Mouse (Mus musculus): ENCODE measurements at regions not wholly inside any gene's neighbourhood (a gene's known extent, or its start where the extent isn't known, plus 50 kb on each side); places are given as distances from the start of the nearest gene placed in this dataset.
"Not testable (repeated sequence)": the region's sequence is repeated elsewhere in the genome, so short reads cannot be mapped to it uniquely, and the experiment has no call there.

DNA sequence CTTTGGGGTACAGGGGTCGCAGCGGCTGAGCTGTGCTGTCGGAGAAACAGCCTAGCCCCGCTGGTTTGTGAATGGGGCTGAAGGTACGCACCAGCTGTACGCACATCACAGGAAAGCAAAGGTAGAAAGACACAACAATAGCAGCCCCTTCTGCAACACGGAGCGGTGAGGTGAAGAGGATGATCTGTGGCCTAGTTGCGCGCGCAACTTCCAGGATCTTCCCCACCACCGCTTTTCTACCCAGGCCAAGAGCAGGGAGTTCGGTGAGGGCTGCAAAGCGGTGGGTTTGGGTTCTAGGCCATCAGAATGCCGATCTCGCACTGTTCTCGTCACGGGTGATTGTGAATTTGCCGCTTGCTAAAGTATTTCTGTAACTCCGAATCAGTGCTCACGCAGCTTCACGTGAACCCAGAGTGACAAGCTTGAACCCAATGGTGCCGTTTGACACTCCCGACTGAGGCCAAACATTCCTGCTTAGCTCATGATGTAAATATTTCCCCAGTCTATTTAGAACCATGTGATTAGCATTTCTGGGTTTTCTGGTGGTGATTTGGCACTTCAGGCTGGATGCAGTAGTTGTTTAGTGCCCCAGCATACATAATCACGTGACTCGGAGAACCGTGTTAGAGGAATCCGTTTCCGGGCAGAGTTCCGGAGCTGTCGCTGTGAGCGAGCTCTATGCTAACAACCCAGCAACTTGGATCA, 54.7 kb downstream of the Cryaa start:
- no peak for DNase-seq (ENCODE audit: low spot score in 2 of 2)

DNA sequence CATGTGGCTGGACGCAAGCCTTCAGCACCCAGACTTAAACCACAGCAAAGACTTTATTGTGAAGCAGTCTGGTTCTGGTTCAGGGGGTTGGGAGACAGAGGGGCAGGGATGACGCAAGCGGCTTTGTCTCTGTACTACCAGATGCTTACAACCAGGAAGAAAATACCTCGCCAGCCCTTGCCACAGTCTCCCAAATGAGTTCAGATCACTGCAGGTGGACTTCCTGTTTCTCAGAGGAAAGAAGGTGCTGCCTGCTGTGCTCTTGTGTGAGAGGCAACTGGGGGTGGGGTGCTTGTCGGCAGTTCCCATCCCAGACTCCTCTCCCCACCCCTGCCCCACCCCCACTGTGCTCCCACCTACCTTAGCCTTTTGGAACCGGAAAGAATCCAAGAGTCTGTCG, 56.9 kb downstream of the Cryaa start:
- DNase-seq (ENCODE audit: low spot score in 2 of 2): no peak

GRCm38 (mm10) chr17:31736716-31737115, 59.1 kb downstream of the Cryaa start:
- no peak for DNase-seq (ENCODE audit: low spot score in 2 of 2)

DNA sequence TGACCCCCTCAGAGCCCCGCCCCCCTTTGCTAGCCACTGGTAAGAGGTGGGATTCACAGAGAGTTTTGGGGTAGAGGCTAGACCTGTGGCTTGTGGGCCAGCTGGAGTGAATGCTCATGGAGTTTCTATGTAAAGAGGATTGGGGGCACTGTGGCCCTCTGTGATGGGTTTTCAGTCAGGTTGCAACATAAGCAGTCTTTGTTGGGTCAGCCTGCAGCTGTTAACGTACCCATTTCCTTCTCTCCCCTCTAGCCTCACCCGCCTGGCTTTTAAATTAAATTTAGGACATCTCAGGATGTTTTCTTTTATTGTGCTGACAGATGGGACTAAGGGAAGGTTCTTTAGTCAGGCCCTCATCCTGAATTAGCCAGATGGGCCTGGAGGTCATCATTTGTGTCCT, 60.6 kb downstream of the Cryaa start:
- DNase-seq (ENCODE audit: low spot score in 2 of 2): no peak

DNA sequence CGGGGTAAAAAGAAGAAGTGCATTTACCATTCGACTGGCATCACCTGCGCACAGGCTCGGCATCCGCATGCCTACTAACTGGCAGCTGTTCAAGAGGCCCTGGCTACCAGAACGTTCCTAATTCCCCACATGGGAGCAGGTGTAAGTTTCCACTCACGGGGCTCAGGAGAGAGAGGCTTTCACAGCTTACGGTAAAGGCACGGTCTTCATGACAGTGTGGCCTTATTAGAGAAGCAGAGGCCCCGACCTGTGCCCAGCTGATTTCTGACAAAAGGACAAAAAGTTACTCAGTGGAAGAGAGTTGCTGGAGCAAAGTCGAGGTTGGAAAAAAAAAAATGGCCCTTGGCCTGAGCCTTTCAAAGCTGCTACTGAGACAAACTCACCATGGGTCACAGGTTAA, 62.0 kb downstream of the Cryaa start:
- DNase-seq (ENCODE audit: low spot score in 2 of 2): no peak

DNA sequence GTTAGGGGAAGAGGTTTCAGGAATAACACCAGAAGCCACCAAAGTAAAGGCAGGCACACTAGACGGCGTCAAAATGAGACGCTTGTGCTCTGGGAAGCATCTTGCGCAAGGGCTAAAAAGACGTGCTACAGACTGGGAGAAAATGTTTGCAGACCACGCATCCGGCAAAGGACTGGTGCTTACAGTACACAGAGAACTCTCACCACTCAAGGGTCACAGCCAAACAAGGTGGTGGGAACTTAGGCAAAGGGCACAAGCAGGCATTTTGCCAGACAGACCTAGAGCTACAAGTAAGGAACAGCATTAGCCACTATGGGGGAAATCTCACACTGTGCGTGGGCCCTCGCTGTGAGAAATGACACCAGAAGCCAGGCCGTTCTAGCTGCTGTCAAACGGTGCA, 62.5 kb downstream of the Cryaa start:
- no peak for DNase-seq (ENCODE audit: low spot score in 2 of 2)

GRCm38 (mm10) chr17:31743656-31744055, 66.0 kb downstream of the Cryaa start:
- no peak for DNase-seq (ENCODE audit: low spot score in 2 of 2)

DNA sequence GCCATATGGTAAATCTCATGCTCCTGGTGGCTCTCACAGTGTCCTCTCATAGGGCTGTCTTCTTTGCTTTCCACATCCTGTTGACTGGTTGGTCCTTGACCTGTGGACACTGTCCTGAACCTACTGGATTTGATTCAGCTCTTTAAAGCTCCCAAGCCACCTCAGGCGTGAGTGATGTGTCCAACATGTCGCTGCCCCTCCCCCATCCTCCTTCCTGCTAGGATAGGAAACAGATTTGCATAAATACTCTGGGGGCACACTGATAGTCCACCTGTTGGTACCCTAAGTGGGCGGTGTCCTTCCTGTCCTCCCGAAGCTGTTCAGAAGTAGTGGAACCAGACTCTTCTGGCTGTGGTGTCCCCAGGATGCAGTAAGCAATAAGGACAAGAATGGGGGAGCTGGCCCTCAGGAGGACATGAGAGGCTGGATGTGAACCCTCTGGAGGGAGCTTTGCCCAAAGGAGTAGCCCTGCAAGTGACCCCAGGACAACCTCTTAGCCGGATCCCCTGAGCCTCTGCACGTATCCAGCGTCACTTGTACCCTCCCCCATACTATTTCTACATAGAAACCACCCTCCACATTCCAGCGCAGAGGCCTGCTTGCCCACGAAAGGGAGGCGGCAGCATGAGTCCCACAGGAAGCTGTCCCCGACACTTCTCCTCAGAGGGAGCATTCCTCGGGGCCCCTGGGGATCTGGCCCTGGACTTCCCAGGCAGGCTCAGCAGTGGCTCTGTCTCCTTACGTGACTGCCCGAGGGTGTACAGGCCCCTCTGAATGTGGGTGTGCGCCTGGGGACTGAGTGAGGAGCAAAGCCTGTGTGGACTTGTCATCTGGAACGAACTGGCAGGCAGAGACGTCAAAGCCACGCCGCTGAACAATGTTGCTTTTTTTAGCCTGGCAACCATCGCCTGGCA, 68.8 kb downstream of the Cryaa start:
- peak in 1 of 2 experiments; percentile 15 for DNase-seq (ENCODE audit: low spot score in 2 of 2)

DNA sequence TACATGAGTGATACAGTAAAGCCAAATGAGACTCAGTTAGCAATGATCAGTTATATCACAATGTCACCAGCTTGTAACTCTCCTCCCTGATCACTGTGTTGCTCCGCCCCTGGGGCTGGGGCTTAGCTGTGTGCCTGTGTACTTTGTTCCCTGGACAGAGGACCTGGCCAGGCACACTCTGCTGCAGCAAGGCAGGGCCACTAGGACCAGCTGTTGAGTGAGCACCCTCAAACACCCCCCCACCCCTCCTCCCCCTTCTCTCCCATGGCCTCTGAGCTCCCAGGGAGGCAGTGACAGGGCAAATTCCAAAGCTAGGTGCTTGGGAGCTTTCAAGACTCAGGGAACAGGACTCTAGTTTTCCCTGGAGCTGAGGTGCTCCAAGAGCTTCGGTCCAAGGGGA, 70.0 kb downstream of the Cryaa start:
- no peak for DNase-seq (ENCODE audit: low spot score in 2 of 2)

DNA sequence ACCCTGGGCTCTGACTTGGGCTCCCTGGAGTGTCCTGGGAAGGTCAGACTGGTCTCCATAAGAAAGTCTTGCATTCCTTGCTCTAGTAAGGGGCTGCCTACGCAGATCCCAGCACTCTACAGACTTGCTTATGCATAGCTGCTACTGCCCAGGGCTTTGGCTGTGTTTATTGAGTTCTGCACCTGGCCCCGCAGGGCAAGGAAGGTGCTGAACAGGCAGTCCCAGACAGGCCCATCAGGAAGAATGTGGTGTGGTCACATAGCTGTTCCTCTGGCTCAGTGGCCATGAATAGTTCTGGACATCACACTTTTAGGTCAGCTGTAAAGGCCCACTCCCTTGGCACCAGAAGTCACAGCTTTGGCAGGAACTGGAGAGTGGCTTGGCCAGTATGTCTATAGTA, 70.6 kb downstream of the Cryaa start:
- DNase-seq (ENCODE audit: low spot score in 2 of 2): no peak

GRCm38 (mm10) chr17:31748971-31749370, 71.4 kb downstream of the Cryaa start:
- no peak for DNase-seq (ENCODE audit: low spot score in 2 of 2)

GRCm38 (mm10) chr17:31751262-31751661, 73.7 kb downstream of the Cryaa start:
- DNase-seq (ENCODE audit: low spot score in 2 of 2): no peak

DNA sequence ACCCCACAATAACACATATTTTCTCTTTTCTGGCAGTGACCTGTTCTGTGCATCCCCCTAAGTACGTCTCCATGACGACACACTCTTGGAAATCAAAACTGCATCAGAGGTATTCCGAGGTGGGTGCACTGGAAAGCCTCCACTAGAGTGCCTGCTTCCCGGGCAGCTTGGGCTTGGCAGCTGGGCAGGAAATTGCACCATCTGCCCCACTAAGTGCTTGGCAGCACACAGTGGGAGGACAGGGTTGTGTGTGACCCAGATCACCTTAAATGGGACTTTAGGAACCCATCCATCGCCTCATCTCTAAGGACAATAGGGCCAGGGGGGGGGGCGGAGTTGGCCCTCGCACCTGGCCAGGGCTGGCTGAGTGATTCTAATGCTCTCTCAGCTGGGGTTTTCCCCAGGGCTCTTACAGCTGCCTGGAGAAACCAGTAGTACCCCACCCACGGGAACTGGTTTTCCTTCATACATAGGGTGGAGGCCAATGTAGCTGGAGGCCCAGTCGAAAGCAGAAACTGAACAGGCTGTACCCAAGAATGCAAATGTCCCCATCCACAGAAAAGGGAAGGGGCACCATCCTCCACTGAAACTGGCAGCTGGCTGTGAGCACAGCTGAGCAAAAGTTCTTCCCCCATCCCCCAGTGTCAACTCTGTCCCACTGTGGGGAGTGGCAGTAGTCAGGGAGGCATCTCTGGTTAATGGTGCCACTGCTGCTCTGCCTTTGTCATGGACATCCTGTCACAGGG, 75.7 kb downstream of the Cryaa start:
- DNase-seq (ENCODE audit: low spot score in 2 of 2): no peak

DNA sequence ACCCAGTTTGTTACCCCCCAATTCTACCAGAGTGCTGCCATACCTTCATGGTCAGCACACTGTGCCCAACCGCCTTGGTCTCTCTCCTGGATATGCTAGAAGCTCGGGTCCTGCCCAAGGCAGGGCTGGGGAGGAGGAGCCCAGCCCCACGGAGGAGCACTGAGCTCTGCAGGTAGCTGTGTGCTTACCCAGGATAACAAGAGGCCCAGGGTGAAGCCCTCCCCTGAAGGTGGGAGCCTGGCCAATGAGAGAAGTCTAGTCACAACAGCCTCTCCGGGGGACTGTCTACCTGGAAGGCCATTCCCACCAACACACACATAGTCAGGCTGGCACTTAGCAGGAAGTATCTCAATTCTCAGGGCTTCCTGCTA, 76.2 kb downstream of the Cryaa start:
- no peak for DNase-seq (ENCODE audit: low spot score in 2 of 2)

DNA sequence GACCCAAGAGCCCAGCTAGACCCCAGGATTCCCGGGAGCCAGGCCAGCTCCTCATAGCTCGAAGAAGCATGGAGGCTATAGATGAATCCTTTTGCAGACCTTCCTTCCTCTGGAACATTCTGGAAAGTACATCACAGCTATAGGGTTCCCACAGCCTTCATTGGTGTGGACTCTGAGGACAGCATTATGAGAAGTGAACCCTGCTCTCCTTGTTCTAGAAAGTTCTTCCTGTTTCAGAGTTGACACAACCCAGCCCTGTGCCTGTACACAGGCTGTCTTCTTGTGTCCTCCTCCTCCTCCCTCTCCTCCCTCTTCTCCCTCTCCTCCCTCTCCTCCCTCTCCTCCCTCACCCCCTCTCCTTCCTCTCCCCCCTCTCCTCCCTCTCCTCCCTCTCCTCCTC, 82.9 kb downstream of the Cryaa start:
- DNase-seq (ENCODE audit: low spot score in 2 of 2): no peak

- no peak for DNase-seq (ENCODE audit: low spot score in 2 of 2)
These were observed 85.5 kb downstream of the Cryaa start for GRCm38 (mm10) chr17:31763078-31763477.

DNA sequence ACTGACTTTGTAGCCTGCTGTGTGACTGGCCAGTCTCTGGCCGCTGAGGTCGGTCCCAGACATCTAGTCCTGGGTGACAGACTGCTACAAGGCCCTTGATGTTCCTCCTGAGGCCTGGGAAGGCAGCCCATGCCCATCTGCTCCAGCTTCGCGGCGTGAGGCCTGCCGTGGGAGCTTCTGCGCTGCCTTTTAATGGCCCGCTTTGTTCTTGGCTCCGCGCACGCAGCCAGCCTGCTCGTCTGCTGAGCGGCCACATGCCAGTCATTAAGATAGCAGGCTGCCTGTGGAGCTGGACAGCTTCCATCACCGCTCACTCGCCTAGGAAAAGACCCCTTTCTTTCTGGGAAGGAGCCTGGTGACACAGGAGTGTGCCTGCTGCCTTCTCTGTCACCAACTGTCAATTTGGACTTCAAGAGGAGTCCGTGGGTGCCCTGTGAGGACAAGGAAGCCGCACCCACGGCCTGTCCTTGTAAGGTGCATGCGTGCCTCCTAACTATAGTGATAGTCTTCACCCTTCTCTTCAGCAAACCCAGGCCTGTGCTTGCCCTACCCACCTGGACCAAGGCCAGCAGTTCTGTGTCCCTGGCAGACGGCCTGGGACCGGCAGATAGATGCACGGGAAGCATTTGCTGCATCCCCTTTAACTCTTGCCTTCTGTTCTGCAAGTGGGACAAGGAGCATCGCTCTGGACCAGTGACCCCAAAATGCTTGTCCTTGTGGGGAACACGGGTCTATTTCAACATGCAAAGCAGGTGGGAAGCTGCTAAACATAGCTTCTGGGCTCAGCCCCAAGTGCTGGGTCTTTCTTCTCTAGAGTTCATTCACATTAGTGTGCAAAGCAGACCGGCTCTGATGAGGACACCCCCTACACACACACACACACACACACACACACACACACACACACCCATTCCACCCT, 88.6 kb downstream of the Sik1 start:
- peak; percentile 74 to 89 for DNase-seq (ENCODE audit: low spot score in 2 of 2)

DNA sequence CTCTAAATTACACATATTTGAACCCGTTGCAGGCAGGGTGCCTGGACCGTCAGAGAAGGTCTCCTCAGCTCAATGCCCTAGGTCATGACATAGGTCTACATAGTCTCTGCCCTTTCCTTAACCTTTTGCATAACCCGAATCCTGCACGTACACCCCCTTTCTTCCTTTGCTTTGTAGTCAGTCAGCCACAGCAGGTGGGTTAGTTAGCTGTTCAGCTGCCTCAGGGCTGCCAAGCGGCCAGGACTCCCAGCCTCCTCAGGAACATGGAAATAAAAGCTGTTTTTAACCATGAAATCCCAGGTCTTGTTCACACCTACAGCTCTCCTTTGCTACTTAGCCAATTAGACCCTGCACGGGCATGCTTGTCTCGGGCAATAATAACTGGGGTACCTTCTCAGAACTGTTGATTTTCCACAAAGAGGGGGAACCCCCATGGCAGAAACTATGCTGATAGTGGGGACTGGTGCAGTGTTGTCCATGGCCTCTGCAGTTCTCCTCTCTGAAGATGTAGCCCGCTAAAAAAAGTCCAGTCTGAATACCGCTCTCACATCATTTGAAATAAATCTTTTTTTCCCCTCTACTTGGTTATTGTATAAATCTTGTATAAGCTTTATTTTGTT, 83.3 kb downstream of the Sik1 start:
- DNase-seq (ENCODE audit: low spot score in 2 of 2): no peak

- DNase-seq (ENCODE audit: low spot score in 2 of 2): not testable (repeated sequence)
These were observed 81.7 kb downstream of the Sik1 start for GRCm38 (mm10) chr17:31773882-31774281.

DNA sequence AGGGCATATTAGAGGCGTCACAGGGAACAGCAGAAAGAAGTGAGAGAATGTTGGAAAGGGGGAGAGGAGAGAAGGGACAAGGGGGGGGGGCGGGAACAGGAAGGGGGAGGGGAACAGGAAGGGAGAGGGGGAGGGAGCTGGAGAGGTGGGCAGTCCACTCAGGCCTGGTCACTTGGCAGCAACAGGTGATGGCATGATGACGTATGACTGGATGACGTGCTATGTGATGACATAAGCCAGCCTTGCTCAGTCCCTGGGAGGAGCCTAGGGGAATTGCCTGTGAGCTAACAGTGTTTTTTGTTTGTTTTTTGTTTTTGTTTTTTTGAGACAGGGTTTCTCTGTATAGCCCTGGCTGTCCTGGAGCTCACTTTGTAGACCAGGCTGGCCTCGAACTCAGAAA, 80.6 kb downstream of the Sik1 start:
- no peak for DNase-seq (ENCODE audit: low spot score in 2 of 2)
